Mouse (Mus musculus) heart, embryonic 13.5 days (tissue): ENCODE measurements around the gene Map2k3. TPM values are rescaled to one million over a fixed set of nuclear protein-coding genes. Genes with fewer than 3 reads are reported as not detected.
A peak's percentile ranks its signal among the peaks of the same experiment; 100 is the strongest.

Experiments
- ATAC-seq: fragments of 200-750 bp; cut with Nextera tagmentation; 2 replicates; pipeline ENCODE4 v1.8.0; 2017; ENCODE audit warnings: moderate TSS enrichment; ENCODE audit not compliant: insufficient number of reproducible peaks, low FRiP score, low TSS enrichment; ENCODE audit errors: extremely low read depth
- H3K27ac ChIP-seq: fragments of 300-500 bp; sonication (generic); replicated peaks from 2 replicates; pipeline ENCODE4 v1.5.1; 2015; ENCODE audit warnings: moderate library complexity, mild to moderate bottlenecking, inconsistent platforms
- H3K27me3 ChIP-seq: fragments of 300-500 bp; sonication (generic); replicated peaks from 2 replicates; pipeline ENCODE4 v1.6.1; 2015; ENCODE audit warnings: mild to moderate bottlenecking, inconsistent platforms
- H3K36me3 ChIP-seq: fragments of 300-500 bp; sonication (generic); 2 replicates; pipeline ENCODE4 v1.6.1; 2015; ENCODE audit warnings: mild to moderate bottlenecking, inconsistent platforms
- H3K4me1 ChIP-seq: fragments of 300-500 bp; sonication (generic); 2 replicates; pipeline ENCODE4 v1.6.1; 2015; ENCODE audit warnings: inconsistent platforms
- H3K4me2 ChIP-seq: fragments of 300-500 bp; sonication (generic); 2 replicates; pipeline ENCODE4 v1.6.1; 2015; ENCODE audit warnings: inconsistent platforms, mild to moderate bottlenecking, moderate library complexity
- H3K4me3 ChIP-seq: fragments of 300-500 bp; sonication (generic); 2 replicates; pipeline ENCODE4 v1.5.1; 2015; ENCODE audit warnings: moderate library complexity, mild to moderate bottlenecking, inconsistent platforms
- H3K9ac ChIP-seq: fragments of 300-500 bp; sonication (generic); 2 replicates; pipeline ENCODE4 v1.6.1; 2015; ENCODE audit warnings: inconsistent platforms, mild to moderate bottlenecking, moderate library complexity
- H3K9me3 ChIP-seq: fragments of 300-500 bp; sonication (generic); 2 replicates; pipeline ENCODE4 v1.6.1; 2016; ENCODE audit warnings: inconsistent platforms
- WGBS: fragments of 180-500 bp; shearing (Covaris S2); methylation state at CpG from one replicate; pipeline ENCODE4 v1.1.7; 2015; ENCODE audit warnings: mixed read lengths; 5-methylcytosine and 5-hydroxymethylcytosine counted together
- polyA plus RNA-seq: library from polyadenylated mRNA; unstranded; fragments of >200 nt; fragmentation: Nextera tagmentation; extraction: Ambion mirVana; gene quantifications from 2 replicates; pipeline ENCODE4 v1.2.1, GENCODE M21; 2015

Map2k3 gene
- polyA plus RNA-seq, 1 experiment from 2014 or later, result 73.6 TPM

DNA sequence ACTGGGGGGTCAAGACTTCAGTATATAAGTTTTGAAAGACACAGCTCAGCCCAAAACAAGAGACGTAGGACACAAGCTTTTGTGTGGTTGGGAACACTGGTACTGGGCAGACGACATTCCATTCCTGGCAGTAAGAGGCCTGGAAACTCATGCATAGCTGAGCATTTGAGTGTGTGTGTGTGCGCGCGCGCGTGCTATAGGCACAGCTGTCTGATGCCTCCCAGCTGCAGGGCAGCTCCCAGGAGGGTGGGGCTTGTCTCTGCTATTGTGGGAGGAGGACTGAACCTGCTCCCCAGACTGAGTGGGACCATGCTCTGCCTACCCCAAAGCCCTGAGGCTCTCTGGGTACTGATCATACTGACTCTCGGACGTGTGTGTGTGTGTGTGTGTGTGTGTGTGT lies 9.5 kb downstream of the Map2k3 start:
- WGBS, result 35% methylated on average over 9 of the region's 9 CpGs
- Histone ChIP-seq H3K27ac (peak overlapping the region; percentile 55), H3K36me3 (peaks cover 43% of the 10 kb centered on the region), H3K4me1 (peaks cover 65% of the 10 kb centered on the region), H3K9me3 (no peaks in the 10 kb centered on the region), H3K4me2 (peak overlapping the region; percentile 39), H3K4me3 (no peak overlapping the region), H3K27me3 (no peaks in the 10 kb centered on the region), H3K9ac (peak overlapping the region; percentile 30; the same call in 1 of the 2 replicates)
- no peak for ATAC-seq

DNA sequence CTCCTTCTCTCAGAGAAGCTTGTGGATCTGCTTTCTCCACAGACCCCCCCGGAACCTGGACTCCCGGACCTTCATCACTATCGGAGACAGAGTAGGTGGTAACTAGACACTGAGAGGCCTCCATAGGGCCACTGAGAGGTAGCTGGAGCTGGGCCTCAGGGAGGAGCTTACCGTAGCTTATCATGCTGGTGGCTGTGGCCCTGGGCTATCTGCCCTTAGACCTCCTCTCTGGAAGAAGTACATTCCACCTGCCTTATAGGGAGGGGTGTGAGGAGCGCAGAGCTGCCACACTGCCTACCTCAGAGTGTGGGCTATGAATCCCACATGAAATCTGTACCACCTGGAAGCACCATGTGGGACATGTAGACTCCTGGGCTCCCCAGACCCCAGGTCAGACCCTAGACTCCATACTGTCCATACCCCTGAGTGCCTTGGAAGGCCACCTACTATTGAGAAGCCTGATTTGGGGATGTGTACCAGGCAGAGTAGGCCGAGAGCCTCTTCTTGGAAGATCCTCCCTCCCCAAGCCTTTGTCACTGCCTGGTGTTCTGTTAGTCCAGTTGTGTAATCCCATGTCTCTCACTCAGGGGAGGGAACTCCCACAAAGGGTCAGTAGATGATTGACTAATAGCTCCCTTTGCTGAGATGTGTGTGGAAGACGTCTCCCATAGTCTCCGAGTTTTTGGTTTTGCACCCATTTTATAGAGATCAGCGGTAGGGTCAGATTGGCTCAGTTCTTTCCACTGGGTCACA lies 10.6 kb downstream of the Map2k3 start:
- Histone ChIP-seq H3K36me3 (peaks cover 53% of the 10 kb centered on the region), H3K4me3 (no peak overlapping the region), H3K4me2 (peak overlapping the region; percentile 39), H3K27me3 (no peaks in the 10 kb centered on the region), H3K27ac (peak overlapping the region; percentile 55), H3K9me3 (no peaks in the 10 kb centered on the region), H3K4me1 (peaks cover 55% of the 10 kb centered on the region), H3K9ac (peak overlapping the region; percentile 30; the same call in 1 of the 2 replicates)
- ATAC-seq, result 0 out of 2 replicates have a peak, but pooled peaks have one; percentile 8
- 56% methylated on average over 9 of the region's 9 CpGs for WGBS

DNA sequence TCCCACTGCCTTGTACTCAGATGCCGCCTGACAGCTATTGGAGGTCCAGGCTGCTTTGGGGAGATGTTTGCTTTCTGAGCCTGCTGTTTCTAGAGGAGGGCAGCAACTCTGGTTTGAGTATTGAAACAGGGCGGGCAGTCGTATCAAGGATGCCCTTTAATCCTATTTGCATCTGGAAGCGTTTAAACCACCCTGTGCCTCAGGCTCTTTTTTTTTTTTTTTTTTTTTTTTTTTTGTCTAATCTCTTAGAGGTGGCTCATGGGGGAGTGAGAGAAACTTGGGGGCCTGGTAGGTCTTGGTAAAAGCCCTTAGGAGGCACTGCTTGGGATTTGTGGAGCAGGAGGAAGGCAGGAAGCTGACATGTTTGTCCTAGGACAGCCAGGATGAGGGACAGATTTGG lies 13.2 kb downstream of the Map2k3 start:
- ATAC-seq, result no peak
- peaks cover 30% of the 10 kb centered on the region for H3K4me1 ChIP-seq
- no peaks in the 10 kb centered on the region for H3K9me3 ChIP-seq
- H3K27ac ChIP-seq, result no peak overlapping the region
- peaks cover 79% of the 10 kb centered on the region for H3K36me3 ChIP-seq
- H3K4me3 ChIP-seq, result no peak overlapping the region
- H3K4me2 ChIP-seq, result no peak overlapping the region
- H3K9ac ChIP-seq, result no peak overlapping the region
- 86% methylated on average over 4 of the region's 4 CpGs for WGBS
- H3K27me3 ChIP-seq, result no peaks in the 10 kb centered on the region

DNA sequence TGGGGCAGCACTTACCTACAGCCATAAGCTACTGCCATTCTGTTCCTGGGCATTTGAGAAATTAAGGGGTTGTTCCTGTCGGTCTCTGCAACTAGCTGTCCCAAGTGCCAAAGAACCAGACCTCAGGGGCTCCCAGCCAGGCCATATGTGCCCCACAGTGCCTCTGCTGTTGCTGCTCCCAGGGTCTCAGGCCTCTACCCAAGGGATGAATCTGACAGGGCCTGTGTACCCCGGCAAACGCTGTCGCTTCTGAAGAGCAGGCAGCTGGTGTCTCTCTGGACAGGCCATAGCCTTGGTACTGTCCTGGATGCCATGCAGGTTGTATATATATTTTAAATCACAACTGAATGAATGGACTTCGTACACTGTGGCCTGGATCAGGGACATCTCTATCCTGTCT lies 20.1 kb downstream of the Map2k3 start:
- no peak overlapping the region for H3K27ac ChIP-seq
- H3K9me3 ChIP-seq, result no peaks in the 10 kb centered on the region
- no peak overlapping the region for H3K4me2 ChIP-seq
- no peaks in the 10 kb centered on the region for H3K27me3 ChIP-seq
- H3K4me1 ChIP-seq, result peaks cover 16% of the 10 kb centered on the region
- no peak for ATAC-seq
- peaks cover 61% of the 10 kb centered on the region for H3K36me3 ChIP-seq
- no peak overlapping the region for H3K4me3 ChIP-seq
- no peak overlapping the region for H3K9ac ChIP-seq
- WGBS, result 87% methylated on average over 5 of the region's 5 CpGs

DNA sequence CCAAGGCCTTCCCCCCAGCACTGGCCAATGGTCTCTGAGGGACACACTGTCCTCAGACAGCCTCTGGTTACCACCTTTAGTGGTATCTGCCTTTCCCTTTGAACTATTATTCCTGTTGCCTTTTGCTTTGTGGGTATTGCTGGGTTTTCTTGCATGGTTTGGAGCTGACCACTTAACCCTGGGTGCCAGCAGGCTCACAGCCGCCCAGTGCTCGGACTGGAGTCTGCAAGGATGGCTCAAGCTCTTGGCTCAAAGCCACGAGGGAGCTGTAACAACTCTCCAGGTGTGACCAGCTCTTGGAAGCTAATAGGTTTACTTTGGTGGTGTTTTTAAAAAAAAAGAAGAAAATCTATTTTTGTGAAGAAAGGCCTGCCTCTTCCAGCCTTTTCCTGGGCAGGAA lies 20.5 kb downstream of the Map2k3 start:
- WGBS, result 91% methylated on average over 3 of the region's 3 CpGs
- no peak for ATAC-seq

DNA sequence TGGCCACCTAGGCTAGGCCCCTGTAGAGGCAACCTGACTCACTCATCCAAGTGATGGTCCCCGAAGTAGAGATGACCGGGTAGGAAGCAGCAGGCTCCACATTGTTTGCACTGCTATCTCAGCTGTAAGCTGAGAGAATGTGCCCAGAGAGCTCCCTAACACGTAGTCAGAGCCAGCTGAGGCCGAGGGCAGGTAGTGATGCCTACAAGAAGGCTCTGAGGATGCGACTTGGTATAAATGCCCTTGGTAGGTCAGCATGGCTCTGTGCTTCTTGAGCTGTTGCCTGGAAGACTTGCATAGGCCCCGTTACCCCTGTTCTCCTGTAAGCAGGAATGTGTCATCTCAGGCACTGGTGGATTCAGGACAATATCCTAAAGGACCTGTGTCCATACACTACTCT lies 21.2 kb downstream of the Map2k3 start:
- Histone ChIP-seq H3K9ac (no peak overlapping the region), H3K4me2 (no peak overlapping the region), H3K36me3 (peaks cover 50% of the 10 kb centered on the region), H3K27me3 (no peaks in the 10 kb centered on the region), H3K4me3 (no peak overlapping the region), H3K27ac (no peak overlapping the region), H3K9me3 (no peaks in the 10 kb centered on the region), H3K4me1 (peaks cover 16% of the 10 kb centered on the region)
- WGBS, result 89% methylated on average over 6 of the region's 6 CpGs
- no peak for ATAC-seq

More for the DNA sequence above, 20.5 kb downstream of the Map2k3 start:
- no peak overlapping the region for H3K4me3 ChIP-seq
- peaks cover 16% of the 10 kb centered on the region for H3K4me1 ChIP-seq
- H3K36me3 ChIP-seq, result peaks cover 57% of the 10 kb centered on the region
- H3K27ac ChIP-seq, result no peak overlapping the region
- H3K4me2 ChIP-seq, result no peak overlapping the region
- H3K27me3 ChIP-seq, result no peaks in the 10 kb centered on the region
- no peaks in the 10 kb centered on the region for H3K9me3 ChIP-seq
- H3K9ac ChIP-seq, result no peak overlapping the region

DNA sequence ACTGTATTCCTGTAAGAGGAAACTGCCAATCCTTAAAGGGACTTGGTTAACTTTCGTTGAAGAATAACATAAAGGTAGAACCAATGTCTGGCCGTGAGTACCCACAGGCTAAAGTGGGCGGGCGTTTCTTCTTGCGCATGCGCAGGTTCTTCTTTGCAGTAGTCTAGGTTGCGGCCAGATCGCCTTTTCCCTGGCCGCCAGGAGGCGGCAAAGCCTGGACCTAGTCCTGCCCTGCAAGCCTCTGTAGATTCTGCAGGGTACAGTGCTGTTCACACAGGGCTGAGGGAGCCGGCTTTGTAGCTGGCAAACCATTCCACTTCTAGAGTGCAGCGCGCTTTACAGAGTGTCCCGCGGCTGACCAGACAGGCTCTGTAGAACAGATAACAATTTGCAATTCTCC lies 22.0 kb downstream of the Map2k3 start:
- H3K27me3 ChIP-seq, result no peaks in the 10 kb centered on the region
- peak overlapping the region; percentile 34 for H3K9ac ChIP-seq
- H3K4me2 ChIP-seq, result peak overlapping the region; percentile 42
- no peaks in the 10 kb centered on the region for H3K9me3 ChIP-seq
- ATAC-seq, result peak; percentile 82
- 6% methylated on average over 15 of the region's 15 CpGs for WGBS
- H3K4me1 ChIP-seq, result peaks cover 16% of the 10 kb centered on the region
- H3K36me3 ChIP-seq, result peaks cover 42% of the 10 kb centered on the region
- H3K4me3 ChIP-seq, result no peak overlapping the region
- H3K27ac ChIP-seq, result peak overlapping the region; percentile 16; the same call in 1 of the 2 replicates

DNA sequence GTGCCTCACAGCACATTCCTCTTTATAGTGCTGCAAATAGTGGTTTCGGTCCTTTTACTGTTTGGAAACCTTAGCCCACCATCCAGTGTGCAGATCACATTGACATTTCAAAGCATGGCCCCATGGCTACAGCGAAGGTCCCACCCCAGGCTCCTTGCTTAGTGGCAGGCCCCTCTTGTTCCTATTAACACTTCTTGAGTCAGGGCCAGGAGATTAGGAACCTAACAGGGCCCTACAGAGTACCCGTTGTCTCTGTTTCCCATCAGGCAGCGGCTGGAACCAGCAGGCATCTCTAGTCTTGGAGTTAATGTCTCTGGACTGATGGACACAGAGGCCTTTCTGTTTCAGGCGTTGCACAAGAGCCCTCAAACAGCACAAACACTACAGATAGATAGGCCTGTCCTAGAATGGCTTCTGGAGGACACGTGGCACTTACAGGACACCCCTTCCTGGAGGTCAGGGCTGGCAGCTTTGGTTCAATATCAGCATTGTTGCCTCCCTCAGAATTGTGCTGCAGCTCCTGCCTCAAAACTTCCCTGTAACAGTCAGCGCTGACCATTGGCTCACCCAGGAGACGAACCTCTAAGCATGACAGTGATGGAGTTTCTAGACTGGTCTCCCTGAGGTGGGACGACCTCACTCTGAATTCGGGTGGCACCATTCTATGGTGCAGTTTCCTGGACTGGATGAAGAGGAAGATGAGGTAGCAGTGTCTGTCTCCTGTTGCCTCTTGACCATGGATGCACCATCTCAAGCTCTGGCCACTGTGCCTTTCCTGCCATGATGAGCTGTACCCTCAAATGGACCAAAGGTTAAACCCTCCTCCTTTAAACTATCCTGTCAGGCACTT lies 22.6 kb downstream of the Map2k3 start:
- peak overlapping the region; percentile 42 for H3K4me2 ChIP-seq
- H3K36me3 ChIP-seq, result peaks cover 36% of the 10 kb centered on the region
- H3K9ac ChIP-seq, result peak overlapping the region; percentile 34; the same call in 1 of the 2 replicates
- H3K27me3 ChIP-seq, result no peaks in the 10 kb centered on the region
- H3K4me1 ChIP-seq, result peaks cover 16% of the 10 kb centered on the region
- H3K27ac ChIP-seq, result peak overlapping the region; percentile 16; the same call in 1 of the 2 replicates
- 58% methylated on average over 10 of the region's 10 CpGs for WGBS
- H3K4me3 ChIP-seq, result no peak overlapping the region
- H3K9me3 ChIP-seq, result no peaks in the 10 kb centered on the region
- ATAC-seq, result no peak

DNA sequence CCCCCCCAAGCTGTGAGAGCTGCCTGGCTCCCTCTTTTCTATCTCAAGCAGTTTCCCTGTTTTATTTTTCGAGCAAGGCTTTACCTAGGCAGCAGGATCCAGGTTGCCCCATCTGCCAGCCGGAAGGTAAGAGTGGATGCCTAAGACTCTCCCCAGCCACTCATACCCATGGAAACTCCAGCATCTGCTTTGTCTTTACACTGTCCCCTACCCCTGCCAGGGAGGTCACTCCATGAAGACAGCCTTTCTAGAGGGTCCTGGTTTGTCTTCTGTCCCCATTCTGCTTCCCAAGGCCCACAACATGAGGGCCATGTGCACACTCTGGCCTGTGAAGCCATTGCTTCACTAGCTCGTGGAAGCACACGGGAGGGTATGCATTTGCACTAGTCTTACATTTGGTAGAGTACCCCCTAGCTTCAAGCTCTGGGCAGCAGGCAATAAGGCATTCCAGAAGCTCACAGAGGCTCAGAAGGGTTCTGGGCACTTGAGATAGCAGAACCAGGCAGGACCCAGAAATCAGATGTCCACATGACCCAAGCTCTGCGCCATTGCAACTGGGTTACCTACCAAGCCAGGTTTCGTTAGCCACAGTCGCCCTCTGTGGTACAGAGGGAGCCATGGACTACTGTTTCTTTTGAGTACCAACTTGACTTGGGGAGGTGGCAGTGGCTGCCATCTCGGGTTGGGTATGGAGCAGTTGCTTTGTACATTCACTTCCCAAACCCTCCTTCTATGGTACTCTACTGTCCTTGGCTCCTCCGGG lies 24.0 kb downstream of the Map2k3 start:
- no peak for ATAC-seq
- Histone ChIP-seq H3K4me3 (no peak overlapping the region), H3K9me3 (no peaks in the 10 kb centered on the region), H3K27ac (no peak overlapping the region), H3K36me3 (peaks cover 25% of the 10 kb centered on the region), H3K27me3 (no peaks in the 10 kb centered on the region), H3K4me1 (peaks cover 16% of the 10 kb centered on the region), H3K9ac (no peak overlapping the region), H3K4me2 (no peak overlapping the region)
- WGBS, result 79% methylated on average over 9 of the region's 9 CpGs

DNA sequence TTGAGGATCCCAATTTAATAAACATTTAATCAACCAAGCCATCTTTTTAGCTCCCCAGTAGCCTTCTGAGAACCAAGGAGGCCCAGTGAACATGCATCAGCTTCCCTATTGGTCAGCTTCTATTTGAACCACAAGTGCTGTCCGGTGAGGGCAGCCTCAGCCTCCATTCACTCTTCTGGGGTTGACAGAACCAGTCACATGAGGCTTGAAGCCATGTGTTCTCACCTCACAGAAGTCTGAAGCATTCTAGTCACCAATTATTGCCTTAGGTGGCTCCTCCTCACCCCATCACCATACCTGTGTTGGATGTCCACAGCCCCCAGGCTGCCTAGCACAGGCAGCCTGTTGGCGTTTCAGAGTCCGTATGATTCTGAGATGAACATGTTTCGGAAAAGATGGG lies 27.1 kb downstream of the Map2k3 start:
- no peaks in the 10 kb centered on the region for H3K36me3 ChIP-seq
- no peak overlapping the region for H3K27ac ChIP-seq
- WGBS, result 82% methylated on average over 4 of the region's 4 CpGs
- no peaks in the 10 kb centered on the region for H3K27me3 ChIP-seq
- no peak for ATAC-seq
- no peak overlapping the region for H3K4me3 ChIP-seq
- H3K9me3 ChIP-seq, result no peaks in the 10 kb centered on the region
- no peak overlapping the region for H3K9ac ChIP-seq
- no peak overlapping the region for H3K4me2 ChIP-seq
- H3K4me1 ChIP-seq, result peaks cover 10% of the 10 kb centered on the region

DNA sequence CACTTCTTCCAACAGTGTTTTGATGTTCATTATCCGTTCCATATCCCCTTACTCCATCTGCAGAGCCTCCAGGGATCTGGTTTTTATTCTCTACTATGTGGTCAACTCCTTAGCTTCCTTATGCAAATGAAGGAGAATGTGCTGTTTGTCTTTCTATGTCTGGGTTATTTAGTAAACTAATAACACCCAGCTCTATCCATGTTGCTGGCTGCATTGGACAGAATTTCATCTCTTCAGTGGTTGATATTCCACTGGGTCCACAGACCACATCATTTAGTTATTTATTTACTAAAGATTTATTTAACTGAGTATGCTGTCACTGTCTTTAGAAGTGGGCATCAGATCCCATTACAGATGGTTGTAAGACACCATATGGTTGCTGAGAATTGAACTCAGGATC lies 29.3 kb downstream of the Map2k3 start:
- no peak overlapping the region for H3K9ac ChIP-seq
- H3K27ac ChIP-seq, result no peak overlapping the region
- no peak overlapping the region for H3K4me2 ChIP-seq
- ATAC-seq, result no peak
- no peaks in the 10 kb centered on the region for H3K36me3 ChIP-seq
- H3K27me3 ChIP-seq, result no peaks in the 10 kb centered on the region
- no peaks in the 10 kb centered on the region for H3K9me3 ChIP-seq
- no peaks in the 10 kb centered on the region for H3K4me1 ChIP-seq
- WGBS, result 45% methylated on average over 1 of the region's 1 CpGs
- H3K4me3 ChIP-seq, result no peak overlapping the region
